Mouse (Mus musculus) forebrain, embryonic 12.5 days (tissue): ENCODE measurements around the gene Podxl. TPM values are rescaled to one million over a fixed set of nuclear protein-coding genes. Genes with fewer than 3 reads are reported as not detected.
"Not testable (repeated sequence)": the region's sequence is repeated elsewhere in the genome, so short reads cannot be mapped to it uniquely, and the experiment has no call there.

Source experiments
- ATAC-seq: fragments of 200-750 bp; cut with Nextera tagmentation; 2 replicates; pipeline ENCODE4 v1.8.0; 2017; ENCODE audit warnings: moderate TSS enrichment; ENCODE audit not compliant: low FRiP score
- H3K27ac ChIP-seq: fragments of 300-500 bp; sonication (generic); 2 replicates; pipeline ENCODE4 v1.5.1; 2016; ENCODE audit warnings: mild to moderate bottlenecking
- H3K27me3 ChIP-seq: fragments of 300-500 bp; sonication (generic); 2 replicates; pipeline ENCODE4 v1.6.1; 2016; ENCODE audit warnings: mild to moderate bottlenecking
- H3K36me3 ChIP-seq: fragments of 300-500 bp; sonication (generic); replicated peaks from 2 replicates; pipeline ENCODE4 v1.6.1; 2016; ENCODE audit warnings: mild to moderate bottlenecking
- H3K4me1 ChIP-seq: fragments of 300-500 bp; sonication (generic); 2 replicates; pipeline ENCODE4 v1.6.1; 2016
- H3K4me2 ChIP-seq: fragments of 300-500 bp; sonication (generic); 2 replicates; pipeline ENCODE4 v1.6.1; 2016; ENCODE audit warnings: mild to moderate bottlenecking, moderate library complexity
- H3K4me3 ChIP-seq: fragments of 300-500 bp; sonication (generic); replicated peaks from 2 replicates; pipeline ENCODE4 v1.5.1; 2016; ENCODE audit warnings: mild to moderate bottlenecking
- H3K9ac ChIP-seq: fragments of 300-500 bp; sonication (generic); 2 replicates; pipeline ENCODE4 v1.6.1; 2016; ENCODE audit warnings: mild to moderate bottlenecking
- H3K9me3 ChIP-seq: fragments of 300-500 bp; sonication (generic); 2 replicates; pipeline ENCODE4 v1.6.1; 2016
- WGBS: fragments of 180-500 bp; shearing (Covaris S2); methylation state at CpG from one replicate; pipeline ENCODE4 v1.1.7; 2016; 5-methylcytosine and 5-hydroxymethylcytosine counted together
- polyA plus RNA-seq: library from polyadenylated mRNA; unstranded; fragments of >200 nt; fragmentation: Nextera tagmentation; extraction: Ambion mirVana; gene quantifications from 2 replicates; pipeline ENCODE4 v1.2.1, GENCODE M21; 2016

Podxl gene
- polyA plus RNA-seq, 1 experiment from 2014 or later: 21.1 TPM

DNA sequence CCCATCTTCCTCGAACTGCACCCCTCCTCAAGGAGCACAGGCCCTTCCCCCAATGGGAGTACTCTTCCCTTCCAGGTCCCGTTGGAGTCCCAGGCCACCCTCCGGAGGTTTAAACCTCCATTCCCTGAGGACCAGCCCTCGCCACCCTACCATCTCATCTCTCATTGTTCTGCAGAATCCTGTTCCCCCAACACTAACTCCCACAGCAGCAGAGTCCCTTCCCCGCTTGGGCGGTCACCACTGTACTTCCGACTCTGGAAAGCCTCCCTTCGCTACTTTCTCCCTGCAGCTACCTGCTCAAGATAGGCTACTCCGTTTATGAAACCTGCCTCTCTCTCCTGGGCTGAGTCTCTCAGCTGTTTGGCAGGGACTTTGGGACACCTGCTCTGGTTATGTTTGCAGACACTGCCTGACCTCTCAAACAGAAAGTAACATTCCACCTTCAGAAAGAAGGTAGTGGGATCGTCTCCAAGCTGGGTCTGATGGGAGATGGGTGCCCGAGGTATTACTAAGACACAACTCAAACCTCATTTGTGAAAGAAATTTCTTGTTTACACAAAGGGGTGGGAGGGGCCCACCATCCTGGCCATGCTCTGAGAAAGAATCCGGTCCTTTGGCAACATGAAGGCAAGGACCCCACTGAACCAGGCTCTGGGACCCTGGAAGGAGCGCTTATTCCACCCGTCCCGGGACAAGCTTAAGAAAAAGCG, 1.3 kb downstream of the Podxl start:
- Histone ChIP-seq H3K36me3 (no peaks in the 10 kb centered on the region), H3K4me2 (peak overlapping the region; percentile 89), H3K27me3 (peaks cover 21% of the 10 kb centered on the region), H3K4me3 (peak overlapping the region; percentile 77), H3K9me3 (no peaks in the 10 kb centered on the region), H3K27ac (no peak overlapping the region), H3K4me1 (peaks cover 46% of the 10 kb centered on the region), H3K9ac (peak overlapping the region; percentile 86)
- ATAC-seq: no peak
- 4% methylated on average over 16 of the region's 16 CpGs for WGBS

GRCm38 (mm10) chr6:31561948-31562347, 1.8 kb downstream of the Podxl start:
- 60% methylated on average over 3 of the region's 3 CpGs for WGBS

DNA sequence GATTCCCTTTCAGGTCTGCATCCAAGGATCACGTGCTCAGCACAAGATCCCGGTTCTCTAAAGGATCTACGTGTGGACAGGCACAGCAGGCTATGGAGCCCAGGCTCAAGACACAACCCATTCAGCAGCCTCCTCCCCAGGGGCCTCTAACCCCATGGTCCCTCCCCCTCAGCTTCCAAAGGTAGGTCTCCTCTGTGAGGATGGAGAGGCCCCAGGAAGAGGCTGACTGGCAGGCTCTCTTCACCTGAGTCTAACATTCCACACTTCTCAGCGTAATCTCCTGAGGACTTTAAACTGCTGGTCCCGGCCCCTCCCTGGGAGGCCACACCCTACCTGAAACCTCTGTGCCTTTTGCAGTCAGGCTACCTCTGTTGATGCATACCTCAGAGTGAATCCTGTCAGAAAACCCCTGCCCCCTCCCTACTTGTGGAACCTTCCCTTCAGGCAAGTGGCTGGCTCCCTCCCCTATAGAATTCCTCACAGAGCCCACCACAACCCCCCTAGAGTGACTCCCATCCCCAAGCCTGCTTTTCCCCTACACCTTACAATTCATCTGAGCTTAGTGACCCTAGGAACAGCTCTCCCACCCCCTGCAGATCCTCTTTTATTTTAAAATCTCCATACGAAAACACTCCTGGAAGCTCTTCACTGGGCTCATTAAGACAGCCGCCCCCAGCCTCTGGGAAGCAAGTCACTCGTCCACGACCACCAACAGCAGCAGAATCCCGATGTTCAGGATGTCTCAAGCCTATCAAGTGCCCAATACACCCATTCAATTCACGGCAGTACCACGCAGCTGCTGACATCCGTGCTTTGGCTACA, 3.4 kb downstream of the Podxl start:
- Histone ChIP-seq H3K9me3 (no peaks in the 10 kb centered on the region), H3K36me3 (0 out of 2 replicates have a peak, but pooled peaks cover 3% of the 10 kb centered on the region), H3K9ac (no peak overlapping the region), H3K4me2 (peak overlapping the region; percentile 31), H3K4me1 (peaks cover 39% of the 10 kb centered on the region), H3K27ac (no peak overlapping the region), H3K27me3 (peaks cover 19% of the 10 kb centered on the region), H3K4me3 (no peak overlapping the region)
- WGBS: 6% methylated on average over 13 of the region's 13 CpGs
- ATAC-seq: no peak

More at GRCm38 (mm10) chr6:31561948-31562347, 1.8 kb downstream of the Podxl start:
- Histone ChIP-seq H3K4me1 (peaks cover 40% of the 10 kb centered on the region), H3K27me3 (peaks cover 19% of the 10 kb centered on the region), H3K4me3 (peak overlapping the region; percentile 77), H3K4me2 (peak overlapping the region; percentile 89), H3K9ac (peak overlapping the region; percentile 86; the same call in 1 of the 2 replicates)
- ATAC-seq, H3K36me3 ChIP-seq, H3K27ac ChIP-seq, H3K9me3 ChIP-seq: not testable (repeated sequence)

- no peak overlapping the region for H3K4me2 ChIP-seq
- 0 out of 2 replicates have a peak, but pooled peaks cover 3% of the 10 kb centered on the region for H3K36me3 ChIP-seq
- ATAC-seq: no peak
- 86% methylated on average over 7 of the region's 7 CpGs for WGBS
- no peak overlapping the region for H3K27ac ChIP-seq
- no peaks in the 10 kb centered on the region for H3K9me3 ChIP-seq
- H3K27me3 ChIP-seq: peaks cover 10% of the 10 kb centered on the region; the same call in 1 of the 2 replicates
- H3K4me1 ChIP-seq: peaks cover 20% of the 10 kb centered on the region
- no peak overlapping the region for H3K9ac ChIP-seq
- no peak overlapping the region for H3K4me3 ChIP-seq
Measured at GRCm38 (mm10) chr6:31556460-31557100, 7.2 kb downstream of the Podxl start.

- no peak overlapping the region for H3K9ac ChIP-seq
- H3K27me3 ChIP-seq: no peaks in the 10 kb centered on the region
- H3K4me3 ChIP-seq: no peak overlapping the region
- WGBS: 81% methylated on average over 22 of the region's 22 CpGs
- ATAC-seq: no peak
- peaks cover 18% of the 10 kb centered on the region for H3K4me1 ChIP-seq
- 0 out of 2 replicates have a peak, but pooled peaks cover 3% of the 10 kb centered on the region for H3K36me3 ChIP-seq
- no peaks in the 10 kb centered on the region for H3K9me3 ChIP-seq
- H3K27ac ChIP-seq: no peak overlapping the region
- H3K4me2 ChIP-seq: no peak overlapping the region
Measured at GRCm38 (mm10) chr6:31550876-31551532, 12.8 kb downstream of the Podxl start.

DNA sequence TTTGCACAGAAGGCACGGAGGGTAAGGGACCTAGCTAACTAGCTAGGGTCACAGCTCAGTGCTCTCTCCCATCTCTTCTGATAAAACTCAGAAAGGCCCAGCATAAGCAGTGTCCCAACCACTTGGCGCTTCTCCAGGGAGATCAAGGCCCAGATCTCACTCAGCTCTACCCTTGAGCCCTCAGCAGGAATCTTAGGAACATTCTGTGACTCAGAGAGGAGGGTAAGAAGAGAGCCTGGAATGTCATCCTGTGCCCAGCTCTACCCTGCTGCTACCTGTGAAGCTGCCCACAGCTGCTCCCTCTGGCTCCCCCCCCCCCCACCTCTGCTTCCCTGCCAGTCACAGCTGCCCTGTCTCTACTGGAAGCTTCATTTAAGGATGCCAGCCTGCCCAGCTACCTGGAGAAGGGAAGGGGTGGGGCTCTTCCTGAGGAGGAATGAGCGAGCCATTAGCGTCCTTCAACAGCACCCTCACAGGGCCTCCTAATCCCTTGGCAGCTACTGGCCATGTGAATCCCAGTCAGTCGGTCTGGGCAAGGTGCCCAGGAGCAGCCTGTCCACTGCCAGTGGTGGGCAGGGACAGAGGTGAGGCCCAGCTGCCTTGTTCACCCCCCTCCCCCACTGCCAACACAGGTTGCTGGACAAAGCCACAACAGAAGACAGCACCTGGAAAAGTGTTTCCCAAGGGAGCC, 14.3 kb downstream of the Podxl start:
- no peak overlapping the region for H3K4me2 ChIP-seq
- peak; percentile 55; the same call in 1 of the 2 replicates for ATAC-seq
- no peak overlapping the region for H3K4me3 ChIP-seq
- peak overlapping the region; percentile 68 for H3K27ac ChIP-seq
- peaks cover 18% of the 10 kb centered on the region for H3K4me1 ChIP-seq
- H3K9ac ChIP-seq: no peak overlapping the region
- H3K27me3 ChIP-seq: no peaks in the 10 kb centered on the region
- H3K36me3 ChIP-seq: no peaks in the 10 kb centered on the region
- WGBS: 62% methylated on average over 5 of the region's 5 CpGs
- no peaks in the 10 kb centered on the region for H3K9me3 ChIP-seq

DNA sequence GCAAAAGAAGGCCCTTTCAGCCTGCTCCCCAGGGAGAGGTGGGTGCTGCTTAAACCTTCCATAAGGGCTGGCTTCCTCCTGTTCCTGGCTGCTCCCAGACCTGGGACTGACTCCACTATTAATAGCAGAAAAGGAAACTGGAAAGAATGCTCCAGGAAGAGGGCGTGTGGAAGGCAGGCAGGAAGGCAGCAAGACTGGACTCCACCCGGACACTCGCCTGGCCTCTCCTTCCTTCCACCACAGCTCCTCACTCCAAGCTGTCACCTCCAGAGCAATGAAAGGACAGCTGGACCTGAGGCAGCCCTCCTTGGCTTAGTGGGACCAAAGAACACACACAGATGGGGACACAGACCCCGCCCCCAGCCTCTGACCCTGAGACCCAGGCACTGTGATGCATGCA, 19.5 kb downstream of the Podxl start:
- Histone ChIP-seq H3K9ac (no peak overlapping the region), H3K4me1 (peaks cover 9% of the 10 kb centered on the region), H3K9me3 (no peaks in the 10 kb centered on the region), H3K4me3 (no peak overlapping the region), H3K36me3 (0 out of 2 replicates have a peak, but pooled peaks cover 3% of the 10 kb centered on the region), H3K27ac (no peak overlapping the region), H3K27me3 (no peaks in the 10 kb centered on the region), H3K4me2 (no peak overlapping the region)
- WGBS: 85% methylated on average over 4 of the region's 4 CpGs
- ATAC-seq: no peak

DNA sequence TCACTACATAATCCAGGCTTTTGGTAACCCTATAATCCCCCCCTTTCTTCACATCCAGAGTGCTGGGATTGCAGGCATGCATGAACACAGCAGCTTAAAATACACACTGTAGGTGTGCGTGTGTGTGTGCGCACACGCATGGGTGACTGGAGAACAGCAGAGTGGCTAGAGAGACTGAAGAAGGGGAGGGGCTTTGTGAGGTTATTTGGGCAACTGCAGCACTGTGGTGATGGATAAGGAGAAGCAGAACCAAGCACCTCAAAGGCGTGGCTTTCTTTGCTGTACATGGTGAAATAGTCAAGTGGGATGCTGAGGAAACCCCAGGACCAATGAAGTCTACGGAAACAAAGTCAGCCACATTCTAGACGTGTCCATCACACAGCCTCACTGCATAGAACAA, 23.8 kb downstream of the Podxl start:
- H3K27ac ChIP-seq: no peak overlapping the region
- H3K9me3 ChIP-seq: no peaks in the 10 kb centered on the region
- no peaks in the 10 kb centered on the region for H3K27me3 ChIP-seq
- 0 out of 2 replicates have a peak, but pooled peaks cover 3% of the 10 kb centered on the region for H3K36me3 ChIP-seq
- no peak overlapping the region for H3K4me3 ChIP-seq
- no peak for ATAC-seq
- WGBS: 91% methylated on average over 6 of the region's 6 CpGs
- no peaks in the 10 kb centered on the region; the same call in 1 of the 2 replicates for H3K4me1 ChIP-seq
- no peak overlapping the region for H3K9ac ChIP-seq
- no peak overlapping the region for H3K4me2 ChIP-seq

DNA sequence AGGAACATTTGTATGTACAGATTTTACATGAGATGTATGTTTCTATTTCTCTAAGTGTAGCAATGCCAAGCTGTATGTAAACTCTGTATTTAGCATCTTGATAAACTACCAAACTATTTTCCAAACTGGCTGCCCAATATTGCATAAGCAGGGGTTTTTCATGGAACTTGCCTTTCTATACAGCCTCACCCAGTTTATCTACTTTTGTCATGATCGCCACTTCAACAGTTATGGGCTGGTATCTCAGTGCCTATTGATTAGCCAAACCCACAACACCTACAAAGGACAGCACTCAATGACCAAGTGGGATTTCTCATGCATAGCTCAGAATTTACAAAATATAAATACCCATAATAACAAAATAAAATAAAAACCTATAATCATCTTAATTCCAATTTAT, 25.7 kb downstream of the Podxl start:
- no peak overlapping the region for H3K27ac ChIP-seq
- H3K36me3 ChIP-seq: 0 out of 2 replicates have a peak, but pooled peaks cover 3% of the 10 kb centered on the region
- H3K4me2 ChIP-seq: no peak overlapping the region
- ATAC-seq: no peak
- H3K27me3 ChIP-seq: no peaks in the 10 kb centered on the region
- H3K4me3 ChIP-seq: no peak overlapping the region
- no peaks in the 10 kb centered on the region; the same call in 1 of the 2 replicates for H3K4me1 ChIP-seq
- H3K9ac ChIP-seq: no peak overlapping the region
- 100% methylated on average over 1 of the region's 1 CpGs for WGBS
- no peaks in the 10 kb centered on the region for H3K9me3 ChIP-seq

DNA sequence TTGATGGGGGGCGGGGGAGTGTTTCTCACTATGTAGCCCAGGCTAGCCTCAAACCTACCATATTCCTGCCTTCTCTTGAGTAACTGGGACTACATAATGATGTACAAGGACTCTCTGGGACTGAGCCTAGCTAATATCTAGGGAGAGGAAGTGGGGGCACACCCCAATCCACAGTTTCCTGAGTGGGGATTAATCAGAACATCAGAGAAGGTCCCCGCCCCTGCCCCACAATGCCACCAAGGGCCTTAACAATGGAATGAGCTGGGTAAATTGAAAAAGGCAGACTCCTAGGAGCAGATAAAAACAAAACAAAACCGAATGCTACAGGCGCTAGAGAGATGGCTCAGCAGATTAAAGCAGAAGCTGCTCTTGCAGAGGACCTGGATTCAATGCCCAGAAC, 26.6 kb downstream of the Podxl start:
- Histone ChIP-seq H3K9me3 (no peaks in the 10 kb centered on the region), H3K4me2 (no peak overlapping the region), H3K36me3 (0 out of 2 replicates have a peak, but pooled peaks cover 3% of the 10 kb centered on the region), H3K27ac (no peak overlapping the region), H3K9ac (no peak overlapping the region), H3K4me1 (no peaks in the 10 kb centered on the region; the same call in 1 of the 2 replicates), H3K4me3 (no peak overlapping the region), H3K27me3 (no peaks in the 10 kb centered on the region)
- no peak for ATAC-seq
- WGBS: 74% methylated on average over 4 of the region's 4 CpGs

- no peak overlapping the region for H3K9ac ChIP-seq
- H3K4me1 ChIP-seq: no peaks in the 10 kb centered on the region; the same call in 1 of the 2 replicates
- H3K4me3 ChIP-seq: no peak overlapping the region
- no peak for ATAC-seq
- H3K27me3 ChIP-seq: no peaks in the 10 kb centered on the region
- H3K36me3 ChIP-seq: no peaks in the 10 kb centered on the region
- no peak overlapping the region for H3K27ac ChIP-seq
- no peak overlapping the region for H3K4me2 ChIP-seq
- 94% methylated on average over 5 of the region's 5 CpGs for WGBS
- H3K9me3 ChIP-seq: no peaks in the 10 kb centered on the region
Measured at GRCm38 (mm10) chr6:31534705-31535104, 29.1 kb downstream of the Podxl start.
